Mouse (Mus musculus): ENCODE data around the gene Taar4. TPM values are rescaled to one million over a fixed set of nuclear protein-coding genes. Genes with fewer than 3 reads are reported as not detected.

Taar4 gene
- polyA plus RNA-seq, 1 experiment from 2014 or later: not detected

Other genes starting within 250 kb of the Taar4 start
- 113 and 122 TPM in 2 replicates for gene Rps12, start 173.2 kb upstream of the Taar4 start, polyA plus RNA-seq (2015; fragmentation: Nextera tagmentation; extraction: Ambion mirVana)
- gene Slc18b1, start 163.5 kb upstream of the Taar4 start, polyA plus RNA-seq (2015; fragmentation: Nextera tagmentation; extraction: Ambion mirVana): 15.8 and 16.5 TPM in 2 replicates
- gene Vnn3, start 109.0 kb upstream of the Taar4 start, polyA plus RNA-seq (2015; fragmentation: Nextera tagmentation; extraction: Ambion mirVana): 0.10 TPM in 1 of 2 replicates, not detected in the other
- gene Vnn1, start 65.8 kb upstream of the Taar4 start, polyA plus RNA-seq (2015; fragmentation: Nextera tagmentation; extraction: Ambion mirVana): 0.13 and 0.19 TPM in 2 replicates
- gene Taar1, start 40.1 kb upstream of the Taar4 start, polyA plus RNA-seq (2015; fragmentation: Nextera tagmentation; extraction: Ambion mirVana): not detected in 2 replicates
- not detected in 2 replicates for gene Taar2, start 21.9 kb upstream of the Taar4 start, polyA plus RNA-seq (2015; fragmentation: Nextera tagmentation; extraction: Ambion mirVana)
- not detected in 2 replicates for gene Taar3, start 10.9 kb upstream of the Taar4 start, polyA plus RNA-seq (2015; fragmentation: Nextera tagmentation; extraction: Ambion mirVana)
- not detected in 2 replicates for gene Taar5, start 10.2 kb downstream of the Taar4 start, polyA plus RNA-seq (2015; fragmentation: Nextera tagmentation; extraction: Ambion mirVana)
- not detected in 2 replicates for gene Taar6, start 25.2 kb downstream of the Taar4 start, polyA plus RNA-seq (2015; fragmentation: Nextera tagmentation; extraction: Ambion mirVana)
- gene Taar7a, start 33.0 kb downstream of the Taar4 start, polyA plus RNA-seq (2015; fragmentation: Nextera tagmentation; extraction: Ambion mirVana): not detected in 2 replicates
- gene Taar7b, start 39.4 kb downstream of the Taar4 start, polyA plus RNA-seq (2015; fragmentation: Nextera tagmentation; extraction: Ambion mirVana): not detected in 2 replicates
- not detected in 2 replicates for gene Taar7d, start 66.7 kb downstream of the Taar4 start, polyA plus RNA-seq (2015; fragmentation: Nextera tagmentation; extraction: Ambion mirVana)
- not detected in 2 replicates for gene Taar7e, start 77.1 kb downstream of the Taar4 start, polyA plus RNA-seq (2015; fragmentation: Nextera tagmentation; extraction: Ambion mirVana)
- not detected in 2 replicates for gene Taar7f, start 89.0 kb downstream of the Taar4 start, polyA plus RNA-seq (2015; fragmentation: Nextera tagmentation; extraction: Ambion mirVana)
- gene Taar8a, start 116.0 kb downstream of the Taar4 start, polyA plus RNA-seq (2015; fragmentation: Nextera tagmentation; extraction: Ambion mirVana): not detected in 2 replicates
- not detected in 2 replicates for gene Taar8b, start 131.8 kb downstream of the Taar4 start, polyA plus RNA-seq (2015; fragmentation: Nextera tagmentation; extraction: Ambion mirVana)
- gene Taar8c, start 141.4 kb downstream of the Taar4 start, polyA plus RNA-seq (2015; fragmentation: Nextera tagmentation; extraction: Ambion mirVana): not detected in 2 replicates
- gene Taar9, start 149.0 kb downstream of the Taar4 start, polyA plus RNA-seq (2015; fragmentation: Nextera tagmentation; extraction: Ambion mirVana): not detected in 2 replicates
- gene Stx7, start 188.8 kb downstream of the Taar4 start, polyA plus RNA-seq (2015; fragmentation: Nextera tagmentation; extraction: Ambion mirVana): 252 and 275 TPM in 2 replicates

Measured in forebrain, embryonic 15.5 days (tissue).